Mouse (Mus musculus): Measurements from ENCODE around the gene Nlgn1. TPM values are rescaled to one million over a fixed set of nuclear protein-coding genes. Genes with fewer than 3 reads are reported as not detected.

The Nlgn1 gene
- polyA plus RNA-seq, 1 experiment from 2014 or later = 0.86 TPM

DNA sequence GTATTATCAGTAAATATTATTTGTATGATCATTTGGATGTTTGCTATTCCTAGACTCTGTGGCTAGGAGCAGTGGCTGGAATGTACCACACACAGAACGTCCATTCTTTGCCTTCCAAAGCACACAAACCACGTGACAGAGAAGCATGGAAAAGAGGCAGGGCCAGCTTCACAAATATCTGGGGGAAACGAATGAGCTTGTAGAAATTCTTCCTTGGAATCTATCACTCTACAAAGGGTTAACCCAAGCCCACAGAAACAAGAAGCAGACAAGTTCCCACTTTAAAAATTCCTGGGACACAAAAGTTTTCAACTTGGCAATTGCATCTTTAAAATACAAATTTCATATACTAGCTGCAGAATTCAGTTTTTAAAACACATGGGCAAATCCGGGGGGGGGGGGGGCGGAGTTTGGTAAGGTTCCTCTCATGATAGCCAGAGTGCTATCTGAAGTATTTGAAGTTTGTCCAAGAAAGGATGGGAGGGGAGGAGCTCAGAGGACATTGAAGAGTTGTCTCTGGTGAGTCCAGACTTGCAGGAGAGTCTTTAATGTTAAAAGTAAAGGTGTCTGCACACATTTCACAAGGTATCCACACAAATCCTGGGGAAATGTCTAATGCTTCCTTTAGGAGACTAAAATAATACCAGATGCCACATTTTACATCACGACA, 180.8 kb downstream of the Nlgn1 start:
- Histone ChIP-seq H3K4me2 (replicated peaks; ENCODE audit: low read depth) (no peak overlapping the region), H3K27ac (ENCODE audit: low read depth, low read length) (no peak overlapping the region), H3K36me3 (ENCODE audit: control insufficient read depth, insufficient read depth) (no peaks in the 10 kb centered on the region), H3K4me1 (replicated peaks; ENCODE audit: control insufficient read depth, insufficient read depth, low read length) (no peaks in the 10 kb centered on the region), H3K9ac (ENCODE audit: low read depth, low read length) (no peak overlapping the region), H3K27me3 (replicated peaks; ENCODE audit: control insufficient read depth, insufficient read depth, low read length) (no peaks in the 10 kb centered on the region), H3K9me3 (ENCODE audit: control insufficient read depth) (no peaks in the 10 kb centered on the region), H3K4me3 (ENCODE audit: low read depth, low read length) (no peak overlapping the region)
- WGBS = 29% methylated on average over 6 of the region's 6 CpGs
- ATAC-seq = no peak
- no peak for TF ChIP-seq CTCF (IDR thresholded peaks at IDR 0.05; ENCODE audit: low read depth)

GRCm38 (mm10) chr3:26146174-26146573, 186.1 kb downstream of the Nlgn1 start:
- ATAC-seq = no peak
- 77% methylated on average over 3 of the region's 3 CpGs for WGBS
- TF ChIP-seq CTCF (IDR thresholded peaks at IDR 0.05; ENCODE audit: low read depth) = no peak
- no peaks in the 10 kb centered on the region for H3K27me3 ChIP-seq (replicated peaks; ENCODE audit: control insufficient read depth, insufficient read depth, low read length)
- H3K36me3 ChIP-seq (ENCODE audit: control insufficient read depth, insufficient read depth) = no peaks in the 10 kb centered on the region
- no peak overlapping the region for H3K4me3 ChIP-seq (ENCODE audit: low read depth, low read length)
- H3K4me1 ChIP-seq (replicated peaks; ENCODE audit: control insufficient read depth, insufficient read depth, low read length) = no peaks in the 10 kb centered on the region
- no peak overlapping the region for H3K9ac ChIP-seq (ENCODE audit: low read depth, low read length)
- no peak overlapping the region for H3K4me2 ChIP-seq (replicated peaks; ENCODE audit: low read depth)
- H3K27ac ChIP-seq (ENCODE audit: low read depth, low read length) = no peak overlapping the region
- H3K9me3 ChIP-seq (ENCODE audit: control insufficient read depth) = no peaks in the 10 kb centered on the region

DNA sequence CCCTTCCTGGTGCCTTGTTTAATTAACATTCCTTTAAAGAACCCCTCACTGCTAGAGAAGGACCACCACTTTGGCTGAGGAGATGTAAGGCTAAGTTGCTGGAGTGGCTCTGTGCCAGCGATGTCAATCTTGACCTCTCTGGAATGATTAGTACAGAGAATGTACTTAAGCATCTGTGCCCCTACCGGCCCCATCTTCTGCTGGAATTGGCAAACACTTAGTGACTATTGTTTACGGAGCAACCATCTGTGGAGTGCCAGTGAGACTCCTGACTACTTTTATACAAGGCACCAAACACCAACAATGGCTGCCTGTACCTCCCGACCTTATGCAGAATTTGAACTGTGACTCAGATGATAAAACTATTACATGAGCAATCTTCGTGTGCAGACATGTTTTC, 186.8 kb downstream of the Nlgn1 start:
- no peak for ATAC-seq
- WGBS = 68% methylated on average over 5 of the region's 5 CpGs
- TF ChIP-seq CTCF (IDR thresholded peaks at IDR 0.05; ENCODE audit: low read depth) = no peak

GRCm38 (mm10) chr3:26141590-26141989, 190.7 kb downstream of the Nlgn1 start:
- ATAC-seq = no peak
- Histone ChIP-seq H3K4me3 (ENCODE audit: low read depth, low read length) (no peak overlapping the region), H3K27ac (ENCODE audit: low read depth, low read length) (no peak overlapping the region), H3K27me3 (replicated peaks; ENCODE audit: control insufficient read depth, insufficient read depth, low read length) (no peaks in the 10 kb centered on the region), H3K4me2 (replicated peaks; ENCODE audit: low read depth) (no peak overlapping the region), H3K36me3 (ENCODE audit: control insufficient read depth, insufficient read depth) (no peaks in the 10 kb centered on the region), H3K9me3 (ENCODE audit: control insufficient read depth) (no peaks in the 10 kb centered on the region), H3K4me1 (replicated peaks; ENCODE audit: control insufficient read depth, insufficient read depth, low read length) (no peaks in the 10 kb centered on the region), H3K9ac (ENCODE audit: low read depth, low read length) (no peak overlapping the region)
- 88% methylated on average over 3 of the region's 3 CpGs for WGBS
- no peak for TF ChIP-seq CTCF (IDR thresholded peaks at IDR 0.05; ENCODE audit: low read depth)

More for the DNA sequence above, 186.8 kb downstream of the Nlgn1 start:
- H3K27ac ChIP-seq (ENCODE audit: low read depth, low read length) = no peak overlapping the region
- no peaks in the 10 kb centered on the region for H3K9me3 ChIP-seq (ENCODE audit: control insufficient read depth)
- H3K4me1 ChIP-seq (replicated peaks; ENCODE audit: control insufficient read depth, insufficient read depth, low read length) = no peaks in the 10 kb centered on the region
- H3K27me3 ChIP-seq (replicated peaks; ENCODE audit: control insufficient read depth, insufficient read depth, low read length) = no peaks in the 10 kb centered on the region
- no peaks in the 10 kb centered on the region for H3K36me3 ChIP-seq (ENCODE audit: control insufficient read depth, insufficient read depth)
- no peak overlapping the region for H3K4me2 ChIP-seq (replicated peaks; ENCODE audit: low read depth)
- no peak overlapping the region for H3K9ac ChIP-seq (ENCODE audit: low read depth, low read length)
- no peak overlapping the region for H3K4me3 ChIP-seq (ENCODE audit: low read depth, low read length)

DNA sequence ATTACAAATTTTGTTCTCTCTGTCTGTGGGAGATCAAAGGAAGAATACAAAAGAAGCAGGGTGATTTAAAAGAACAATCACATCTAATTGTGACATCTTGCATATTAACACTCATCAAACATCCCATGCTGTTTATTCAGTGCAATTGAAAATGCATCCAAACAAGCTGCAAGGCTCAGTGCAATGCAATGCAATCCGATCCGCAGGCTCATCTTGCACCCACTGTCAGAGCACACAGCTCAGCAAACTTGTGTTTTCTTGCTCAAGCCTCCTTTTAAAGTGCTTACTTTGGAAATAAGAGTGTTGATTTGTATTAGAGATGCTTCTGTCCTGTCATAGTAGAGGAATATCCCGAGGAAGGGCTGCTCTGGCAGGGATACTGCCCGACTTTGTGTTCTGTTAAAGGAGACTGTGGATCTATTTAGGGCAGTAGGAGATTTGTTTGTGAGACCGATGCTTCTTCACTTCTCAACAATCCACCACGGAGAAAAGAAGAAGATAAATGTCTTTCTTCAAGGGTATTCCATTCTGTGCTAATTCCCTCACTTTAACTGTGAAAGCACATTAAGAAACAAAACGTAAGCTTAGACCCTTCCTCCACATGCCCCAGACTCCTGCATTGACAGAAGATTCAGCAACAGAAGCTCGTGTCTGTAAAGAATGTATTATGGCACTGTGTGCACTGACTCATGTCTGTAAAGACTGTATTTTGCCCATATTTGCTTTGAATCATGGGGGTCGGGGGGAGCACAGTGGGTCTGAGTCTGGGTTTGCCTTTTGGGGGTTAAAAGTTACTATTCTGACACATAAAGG, 197.2 kb downstream of the Nlgn1 start:
- Histone ChIP-seq H3K36me3 (ENCODE audit: control insufficient read depth, insufficient read depth) (no peaks in the 10 kb centered on the region), H3K4me2 (replicated peaks; ENCODE audit: low read depth) (no peak overlapping the region), H3K9ac (ENCODE audit: low read depth, low read length) (no peak overlapping the region), H3K4me3 (ENCODE audit: low read depth, low read length) (no peak overlapping the region), H3K27me3 (replicated peaks; ENCODE audit: control insufficient read depth, insufficient read depth, low read length) (no peaks in the 10 kb centered on the region), H3K4me1 (replicated peaks; ENCODE audit: control insufficient read depth, insufficient read depth, low read length) (no peaks in the 10 kb centered on the region), H3K27ac (ENCODE audit: low read depth, low read length) (no peak overlapping the region), H3K9me3 (ENCODE audit: control insufficient read depth) (no peaks in the 10 kb centered on the region)
- ATAC-seq = no peak
- WGBS = 38% methylated on average over 9 of the region's 9 CpGs
- TF ChIP-seq CTCF (IDR thresholded peaks at IDR 0.05; ENCODE audit: low read depth) = no peak

GRCm38 (mm10) chr3:26130919-26131318, 201.3 kb downstream of the Nlgn1 start:
- Histone ChIP-seq H3K4me2 (replicated peaks; ENCODE audit: low read depth) (no peak overlapping the region), H3K9me3 (ENCODE audit: control insufficient read depth) (no peaks in the 10 kb centered on the region), H3K9ac (ENCODE audit: low read depth, low read length) (no peak overlapping the region), H3K27me3 (replicated peaks; ENCODE audit: control insufficient read depth, insufficient read depth, low read length) (no peaks in the 10 kb centered on the region), H3K27ac (ENCODE audit: low read depth, low read length) (no peak overlapping the region), H3K4me3 (ENCODE audit: low read depth, low read length) (no peak overlapping the region), H3K36me3 (ENCODE audit: control insufficient read depth, insufficient read depth) (no peaks in the 10 kb centered on the region), H3K4me1 (replicated peaks; ENCODE audit: control insufficient read depth, insufficient read depth, low read length) (no peaks in the 10 kb centered on the region)
- TF ChIP-seq CTCF (IDR thresholded peaks at IDR 0.05; ENCODE audit: low read depth) = no peak
- WGBS = 59% methylated on average over 2 of the region's 2 CpGs
- ATAC-seq = no peak

All from intestine, postnatal 0 days (tissue).